Mouse (Mus musculus): ENCODE results near the gene Atxn2l. TPM values are rescaled to one million over a fixed set of nuclear protein-coding genes. Genes with fewer than 3 reads are reported as not detected.

The Atxn2l gene
- polyA plus RNA-seq, 1 experiment = 208 TPM

GRCm38 (mm10) chr7:126471361-126471760 is 31.9 kb downstream of the Atxn2l start:
- Histone ChIP-seq H3K36me3 (ENCODE audit: control insufficient read depth, insufficient read depth, low read length) (peaks cover 22% of the 10 kb centered on the region), H3K27me3 (ENCODE audit: control insufficient read depth, insufficient read depth, low read length) (no peaks in the 10 kb centered on the region), H3K4me1 (ENCODE audit: control insufficient read depth, insufficient read depth, insufficient read length) (peaks cover 23% of the 10 kb centered on the region; the same call in 1 of the 2 replicates), H3K27ac (ENCODE audit: insufficient read depth, low read length) (no peak overlapping the region), H3K4me3 (ENCODE audit: extremely low read depth, insufficient read depth, insufficient read length) (no peak overlapping the region)
- TF ChIP-seq CTCF (IDR thresholded peaks at IDR 0.05; ENCODE audit: extremely low read depth, insufficient read depth, insufficient read length, insufficient replicate concordance) (no peak), POLR2A (IDR thresholded peaks at IDR 0.05; ENCODE audit: low read depth, low read length) (no peak)
- DNase-seq (ENCODE audit: low read depth in 1 of 2, low spot score in 2 of 2) = no peak
- WGBS = 61% methylated on average over 5 of the region's 5 CpGs

- 15% methylated on average over 6 of the region's 6 CpGs for WGBS
- H3K4me1 ChIP-seq (ENCODE audit: control insufficient read depth, insufficient read depth, insufficient read length) = peaks cover 23% of the 10 kb centered on the region; the same call in 1 of the 2 replicates
- TF ChIP-seq CTCF (IDR thresholded peaks at IDR 0.05; ENCODE audit: extremely low read depth, insufficient read depth, insufficient read length, insufficient replicate concordance) (no peak), POLR2A (IDR thresholded peaks at IDR 0.05; ENCODE audit: low read depth, low read length) (no peak)
- H3K4me3 ChIP-seq (ENCODE audit: extremely low read depth, insufficient read depth, insufficient read length) = no peak overlapping the region
- H3K27me3 ChIP-seq (ENCODE audit: control insufficient read depth, insufficient read depth, low read length) = no peaks in the 10 kb centered on the region
- H3K36me3 ChIP-seq (ENCODE audit: control insufficient read depth, insufficient read depth, low read length) = peaks cover 23% of the 10 kb centered on the region
- peak overlapping the region; percentile 43 for H3K27ac ChIP-seq (ENCODE audit: insufficient read depth, low read length)
- DNase-seq (ENCODE audit: low read depth in 1 of 2, low spot score in 2 of 2) = peak in 1 of 2 experiments; percentile 68
Measured at GRCm38 (mm10) chr7:126470077-126470476, 33.2 kb downstream of the Atxn2l start.

- H3K36me3 ChIP-seq (ENCODE audit: control insufficient read depth, insufficient read depth, low read length) = peaks cover 23% of the 10 kb centered on the region
- peaks cover 15% of the 10 kb centered on the region; the same call in 1 of the 2 replicates for H3K4me1 ChIP-seq (ENCODE audit: control insufficient read depth, insufficient read depth, insufficient read length)
- no peak overlapping the region for H3K27ac ChIP-seq (ENCODE audit: insufficient read depth, low read length)
- 93% methylated on average over 18 of the region's 18 CpGs for WGBS
- H3K27me3 ChIP-seq (ENCODE audit: control insufficient read depth, insufficient read depth, low read length) = no peaks in the 10 kb centered on the region
- no peak overlapping the region for H3K4me3 ChIP-seq (ENCODE audit: extremely low read depth, insufficient read depth, insufficient read length)
- DNase-seq (ENCODE audit: low read depth in 1 of 2, low spot score in 2 of 2) = no peak
- TF ChIP-seq POLR2A (IDR thresholded peaks at IDR 0.05; ENCODE audit: low read depth, low read length) (no peak), CTCF (IDR thresholded peaks at IDR 0.05; ENCODE audit: extremely low read depth, insufficient read depth, insufficient read length, insufficient replicate concordance) (no peak)
Measured at GRCm38 (mm10) chr7:126467834-126468627, 35.2 kb downstream of the Atxn2l start.

- Histone ChIP-seq H3K27ac (ENCODE audit: insufficient read depth, low read length) (no peak overlapping the region), H3K27me3 (ENCODE audit: control insufficient read depth, insufficient read depth, low read length) (no peaks in the 10 kb centered on the region), H3K4me1 (ENCODE audit: control insufficient read depth, insufficient read depth, insufficient read length) (peaks cover 9% of the 10 kb centered on the region; the same call in 1 of the 2 replicates), H3K36me3 (ENCODE audit: control insufficient read depth, insufficient read depth, low read length) (peaks cover 23% of the 10 kb centered on the region), H3K4me3 (ENCODE audit: extremely low read depth, insufficient read depth, insufficient read length) (no peak overlapping the region)
- peak in 1 of 2 experiments; percentile 71 for DNase-seq (ENCODE audit: low read depth in 1 of 2, low spot score in 2 of 2)
- TF ChIP-seq CTCF (IDR thresholded peaks at IDR 0.05; ENCODE audit: extremely low read depth, insufficient read depth, insufficient read length, insufficient replicate concordance) (peak; percentile 42; the same call in 1 of the 2 replicates), POLR2A (IDR thresholded peaks at IDR 0.05; ENCODE audit: low read depth, low read length) (no peak)
- 46% methylated on average over 5 of the region's 5 CpGs for WGBS
Measured at GRCm38 (mm10) chr7:126467271-126467670, 36.0 kb downstream of the Atxn2l start.

GRCm38 (mm10) chr7:126466707-126467106 is 36.5 kb downstream of the Atxn2l start:
- Histone ChIP-seq H3K4me1 (ENCODE audit: control insufficient read depth, insufficient read depth, insufficient read length) (peaks cover 8% of the 10 kb centered on the region; the same call in 1 of the 2 replicates), H3K36me3 (ENCODE audit: control insufficient read depth, insufficient read depth, low read length) (peaks cover 23% of the 10 kb centered on the region), H3K4me3 (ENCODE audit: extremely low read depth, insufficient read depth, insufficient read length) (no peak overlapping the region), H3K27me3 (ENCODE audit: control insufficient read depth, insufficient read depth, low read length) (no peaks in the 10 kb centered on the region), H3K27ac (ENCODE audit: insufficient read depth, low read length) (no peak overlapping the region)
- TF ChIP-seq CTCF (IDR thresholded peaks at IDR 0.05; ENCODE audit: extremely low read depth, insufficient read depth, insufficient read length, insufficient replicate concordance) (no peak), POLR2A (IDR thresholded peaks at IDR 0.05; ENCODE audit: low read depth, low read length) (no peak)
- no peak for DNase-seq (ENCODE audit: low read depth in 1 of 2, low spot score in 2 of 2)
- WGBS = 81% methylated on average over 5 of the region's 5 CpGs

- Histone ChIP-seq H3K4me3 (ENCODE audit: extremely low read depth, insufficient read depth, insufficient read length) (no peak overlapping the region), H3K27ac (ENCODE audit: insufficient read depth, low read length) (no peak overlapping the region), H3K27me3 (ENCODE audit: control insufficient read depth, insufficient read depth, low read length) (no peaks in the 10 kb centered on the region), H3K4me1 (ENCODE audit: control insufficient read depth, insufficient read depth, insufficient read length) (peaks cover 5% of the 10 kb centered on the region; the same call in 1 of the 2 replicates), H3K36me3 (ENCODE audit: control insufficient read depth, insufficient read depth, low read length) (peaks cover 22% of the 10 kb centered on the region)
- 87% methylated on average over 9 of the region's 9 CpGs for WGBS
- DNase-seq (ENCODE audit: low read depth in 1 of 2, low spot score in 2 of 2) = no peak
- TF ChIP-seq CTCF (IDR thresholded peaks at IDR 0.05; ENCODE audit: extremely low read depth, insufficient read depth, insufficient read length, insufficient replicate concordance) (no peak), POLR2A (IDR thresholded peaks at IDR 0.05; ENCODE audit: low read depth, low read length) (no peak)
Measured at GRCm38 (mm10) chr7:126466116-126466515, 37.1 kb downstream of the Atxn2l start.

Measured in spleen, adult 2 months (tissue).